Mouse (Mus musculus): Measurements from ENCODE around the gene Fgf9.

Fgf9 gene

DNA sequence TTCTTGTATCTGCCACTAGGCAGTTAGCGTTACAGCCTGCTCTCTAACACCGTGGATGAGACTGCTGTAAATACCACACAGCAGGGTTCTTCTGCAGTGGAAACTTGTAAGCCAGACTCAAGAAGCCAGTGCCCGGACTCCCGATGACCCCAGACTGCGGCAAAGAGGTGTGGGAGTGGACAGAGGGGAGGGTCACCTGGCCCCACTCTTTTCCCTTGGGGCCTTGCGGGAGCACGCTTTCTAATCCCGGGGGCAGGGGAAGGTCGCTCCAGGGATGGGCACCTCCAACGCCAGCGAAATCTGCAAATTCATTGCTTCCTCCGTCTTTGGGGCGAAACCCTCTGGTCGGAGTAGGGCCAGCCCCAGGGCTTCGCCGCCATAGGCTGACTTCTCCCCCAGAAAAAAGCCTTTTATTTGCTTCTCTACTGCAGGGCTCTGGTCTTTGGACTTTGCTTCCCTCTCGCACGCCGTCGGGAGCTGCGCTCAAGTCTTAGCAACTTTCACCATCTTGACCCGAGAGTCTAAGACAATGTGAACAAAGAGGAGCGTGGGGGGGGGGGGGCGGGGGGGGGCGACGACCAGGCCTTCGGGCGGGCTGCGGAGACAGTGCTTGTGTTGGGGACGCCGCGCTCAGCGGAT, at the start of gene Fgf9:
TSS of gene Fgf9 (plus strand) at position 67 of the 639 bp plus-strand sequence.
- POLR2A ChIA-PET: interaction anchor here in 3 of 4 experiments (0.6 to 1.4 kb wide), 5 partner anchors 7 to 88 kb away, joined by 3 to 9 read pairs (median 3); no protein-coding TSS in a partner anchor
- CTCF ChIA-PET: interaction anchor here in 2 of 4 experiments (0.7 kb wide), 2 partner anchors 35 to 1397 kb away, joined by 3 to 7 read pairs; no protein-coding TSS in a partner anchor

DNA sequence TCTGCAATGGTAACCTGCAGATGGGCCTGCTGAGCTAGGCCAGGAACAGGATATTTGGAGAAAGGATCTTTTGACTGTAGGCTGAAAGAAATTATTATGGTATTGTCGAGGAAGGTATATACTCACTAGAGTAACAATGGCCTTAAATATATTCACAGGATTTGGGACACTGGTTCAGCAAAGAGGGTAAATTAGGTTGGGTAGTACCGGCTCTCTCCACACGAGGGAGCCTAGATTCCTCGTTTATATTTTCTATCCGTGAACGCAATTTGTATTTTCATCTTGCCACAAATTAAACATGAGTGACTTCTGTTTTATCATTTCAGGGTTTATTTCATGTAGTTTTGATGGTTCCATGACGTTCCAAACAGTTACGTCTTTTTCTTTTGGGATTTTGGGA, 35.8 kb upstream of the Fgf9 start:
- ChIA-PET POLR2A (no interaction called here), CTCF (no interaction called here)

DNA sequence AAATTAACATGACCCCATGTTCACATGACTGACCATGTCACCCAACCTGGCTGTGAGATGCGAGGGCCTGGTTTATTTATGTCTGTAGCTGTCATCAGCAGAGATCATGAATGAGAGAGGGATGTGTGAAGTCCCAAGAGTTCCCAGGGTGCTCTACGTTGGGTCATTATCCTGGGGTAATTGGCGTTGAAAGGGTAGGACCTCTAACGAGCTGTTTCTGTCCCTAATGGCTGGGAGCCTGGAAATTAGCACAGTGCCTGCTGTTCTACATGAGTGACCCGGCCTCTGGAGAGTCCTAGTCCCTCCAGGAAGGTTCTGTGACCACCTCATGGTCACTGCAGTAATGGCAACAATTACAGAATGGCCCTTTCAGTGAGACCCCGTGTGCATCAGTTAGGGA, 34.2 kb upstream of the Fgf9 start:
- ChIA-PET POLR2A (no interaction called here), CTCF (no interaction called here)

DNA sequence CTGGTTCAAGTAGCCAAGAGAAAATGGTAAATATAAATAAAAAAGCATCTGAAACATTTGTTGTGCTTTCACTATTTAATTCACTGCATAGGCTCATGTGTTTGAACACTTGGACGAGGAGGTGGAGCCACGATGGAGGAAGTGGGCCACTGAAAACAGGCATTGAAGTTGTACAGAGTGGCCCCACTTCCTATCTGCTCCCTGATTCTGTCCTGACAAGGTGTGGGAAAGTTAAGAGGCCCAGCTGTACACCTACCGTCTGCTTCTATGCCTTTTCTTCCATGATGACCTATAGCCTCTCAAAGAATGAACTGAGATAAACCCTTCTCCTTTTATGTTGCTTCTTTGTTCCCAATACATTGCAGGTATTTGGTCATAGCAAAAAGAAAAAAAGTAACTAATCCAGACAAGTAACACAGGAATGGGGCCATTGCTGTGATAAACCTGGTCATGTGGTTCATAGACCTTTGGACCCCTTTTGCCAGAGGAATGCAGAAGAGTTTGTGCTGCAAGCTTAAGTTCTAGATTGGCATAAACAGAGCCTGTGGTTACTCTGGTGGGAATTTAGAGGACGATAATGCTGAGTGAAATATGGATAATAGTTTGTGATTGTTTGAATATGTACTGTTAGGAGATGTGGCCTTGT, 23.6 kb upstream of the Fgf9 start:
- ChIA-PET POLR2A (no interaction called here), CTCF (no interaction called here)

DNA sequence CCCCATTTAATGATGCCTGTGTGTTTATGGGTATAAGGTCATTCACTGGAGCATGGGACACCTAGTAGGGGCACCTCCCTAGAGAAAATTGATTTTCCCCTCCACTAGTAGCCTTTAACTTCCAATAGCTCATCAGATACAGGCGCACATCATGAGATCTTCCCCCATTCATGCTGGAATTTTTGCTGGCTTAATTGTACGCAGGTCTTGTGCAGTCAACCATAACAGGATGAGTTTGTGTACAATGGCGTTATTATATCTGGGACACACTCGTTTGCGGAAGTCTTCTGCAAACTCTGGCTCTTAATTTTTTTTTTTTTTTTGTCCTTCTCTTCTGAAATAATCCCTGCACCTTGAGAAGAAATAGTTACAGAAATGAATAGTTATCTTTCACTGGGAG, 19.7 kb upstream of the Fgf9 start:
- CTCF ChIA-PET: no interaction called here
- POLR2A ChIA-PET: no interaction called here

DNA sequence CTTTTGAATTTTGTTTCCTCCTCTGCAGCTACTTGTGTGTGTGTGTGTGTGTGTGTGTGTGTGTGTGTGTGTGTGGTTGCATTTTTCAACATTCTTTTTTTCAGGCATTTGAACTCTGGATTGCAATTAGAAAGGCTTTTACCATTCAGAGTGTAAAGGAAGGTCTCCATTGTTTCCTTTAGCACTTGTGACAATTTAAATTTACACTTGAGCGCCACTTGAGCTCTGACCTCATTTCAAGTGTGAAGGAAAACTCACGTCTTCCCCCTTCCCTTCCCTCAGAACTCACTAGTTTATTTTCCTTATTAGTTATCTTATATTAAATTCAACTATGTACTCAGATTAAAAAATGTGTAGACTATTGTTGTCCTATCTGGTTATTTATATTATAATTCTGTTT, 2.8 kb upstream of the Fgf9 start:
- ChIA-PET CTCF (no interaction called here), POLR2A (interaction anchor here in 1 of 4 experiments (1.3 kb wide), 1 partner anchor 9 kb away, joined by 3 read pairs; no protein-coding TSS in a partner anchor)

DNA sequence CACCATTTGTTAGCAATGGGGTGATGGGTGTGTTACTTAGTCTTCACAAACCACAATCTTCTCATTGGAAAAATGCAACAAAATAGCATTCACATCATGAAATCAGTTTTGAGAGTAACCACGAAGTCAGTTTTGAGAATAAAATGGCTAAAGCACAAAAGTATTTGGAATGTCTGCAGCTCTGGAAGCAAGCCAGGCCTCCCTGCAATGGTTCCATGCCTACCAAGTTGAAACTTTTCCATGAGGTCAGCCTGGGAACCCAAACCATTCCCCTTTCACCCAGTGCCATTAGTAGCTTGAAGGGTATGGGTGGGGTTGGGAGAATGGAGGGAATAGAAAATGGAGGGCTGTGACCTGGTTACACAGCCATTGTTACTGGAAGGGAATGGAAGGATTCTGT, 1.7 kb upstream of the Fgf9 start:
- ChIA-PET POLR2A (interaction anchor here in 1 of 4 experiments (1.3 kb wide), 1 partner anchor 8 kb away, joined by 3 read pairs; no protein-coding TSS in a partner anchor), CTCF (no interaction called here)

DNA sequence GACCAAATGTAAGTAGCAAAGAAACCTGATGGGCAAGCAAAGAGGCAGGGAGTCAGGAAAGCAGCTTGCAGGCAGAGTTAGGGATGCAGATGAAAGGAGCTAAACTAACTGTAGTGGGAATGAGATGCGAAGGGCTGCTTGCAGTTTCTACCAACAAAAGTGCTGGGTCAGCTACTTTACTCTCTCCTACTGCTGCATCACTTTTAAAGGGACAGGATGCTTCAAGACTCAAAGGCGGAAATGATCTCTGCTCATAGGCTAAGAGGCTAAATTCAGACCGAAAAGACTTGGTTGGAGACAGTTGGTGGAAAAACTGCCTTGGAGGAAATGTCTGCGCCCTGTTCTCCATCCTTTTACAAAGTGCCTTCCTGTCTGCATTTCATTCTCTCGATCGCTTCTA, 420 bp upstream of the Fgf9 start:
- POLR2A ChIA-PET: interaction anchor here in 1 of 4 experiments (0.7 kb wide), 1 partner anchor 1045 kb away, joined by 5 read pairs; no protein-coding TSS in a partner anchor
- CTCF ChIA-PET: interaction anchor here in 2 of 4 experiments (0.7 kb wide), 3 partner anchors 36 to 1398 kb away, joined by 3 to 7 read pairs (median 4); no protein-coding TSS in a partner anchor

DNA sequence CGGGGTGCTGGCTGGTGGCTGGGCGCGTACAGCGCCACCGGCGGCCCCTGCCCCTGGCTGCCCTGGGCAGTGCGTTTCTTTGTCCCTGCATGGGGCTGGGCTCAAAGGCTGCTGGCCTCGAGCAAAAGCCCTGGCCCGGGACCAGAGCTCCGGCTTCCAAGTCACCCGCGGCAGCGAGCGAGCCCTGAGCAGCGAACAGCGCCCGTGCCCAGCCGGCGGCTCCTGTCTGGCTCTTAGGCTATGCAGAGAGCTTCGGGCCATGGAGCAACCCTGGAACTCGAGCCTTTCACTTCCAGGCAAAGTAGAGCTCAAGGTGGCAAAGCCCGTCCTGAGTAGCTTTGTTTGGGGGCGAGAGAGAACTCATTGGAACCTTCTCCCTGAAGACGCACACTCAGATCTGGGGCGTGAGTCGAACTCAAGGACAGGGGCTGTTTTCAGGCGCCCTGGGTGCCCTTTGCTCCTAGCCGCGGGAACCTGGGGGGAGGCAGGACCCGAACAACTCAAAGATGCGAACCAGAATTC, 834 bp downstream of the Fgf9 start:
- ChIA-PET POLR2A (interaction anchor here in 3 of 4 experiments (0.6 to 1.4 kb wide), 5 partner anchors 8 to 89 kb away, joined by 3 to 9 read pairs (median 3); no protein-coding TSS in a partner anchor), CTCF (no interaction called here)

DNA sequence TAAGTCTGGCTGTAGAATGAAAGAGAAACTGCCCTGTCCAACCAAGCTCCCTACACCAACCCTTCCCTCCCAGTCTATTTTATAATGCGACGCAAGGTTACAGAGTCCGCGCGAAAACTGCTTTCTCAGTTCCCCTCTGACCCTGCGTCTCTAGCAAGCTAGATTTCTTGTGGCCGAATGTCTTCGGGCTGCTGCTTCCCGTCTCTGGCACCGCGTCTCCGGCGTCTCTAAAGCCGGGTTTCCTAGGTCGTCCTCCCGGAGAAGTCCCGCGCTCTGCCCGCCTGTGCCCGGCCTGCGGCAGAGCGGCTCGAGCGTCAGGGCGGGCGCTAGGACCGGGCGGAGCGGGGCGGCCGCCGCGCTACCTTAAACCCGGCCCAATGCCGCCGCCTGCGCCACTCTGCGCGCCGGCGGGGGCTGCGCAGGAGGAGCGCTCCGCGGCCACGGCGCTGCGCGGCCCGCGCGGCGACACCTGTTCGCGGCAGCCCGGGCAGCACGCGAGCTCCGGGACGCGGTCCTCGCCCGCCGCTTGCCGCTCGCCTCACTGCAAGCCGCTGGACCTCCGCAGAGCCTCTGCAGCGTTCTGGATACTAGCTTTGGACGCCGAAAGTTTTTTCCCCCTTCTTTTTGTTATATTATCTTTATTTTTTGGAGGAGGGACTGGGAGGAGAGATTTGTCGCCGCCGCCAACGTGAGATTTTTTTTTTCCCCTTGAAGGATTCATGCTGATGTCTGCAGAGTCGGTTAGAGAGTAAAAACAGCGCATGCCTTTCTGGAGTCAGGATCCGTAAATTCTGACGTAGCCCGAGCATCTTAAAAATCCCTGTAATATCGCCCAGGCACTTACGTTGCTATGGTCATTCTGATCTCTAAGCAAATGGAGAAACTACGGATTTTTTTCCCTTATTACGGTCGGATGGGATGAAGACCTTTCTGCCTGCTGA, 1.8 kb downstream of the Fgf9 start:
- CTCF ChIA-PET: interaction anchor here in 2 of 4 experiments (0.7 to 0.8 kb wide), 3 partner anchors 59 to 905 kb away, joined by 4 to 8 read pairs (median 4); no protein-coding TSS in a partner anchor
- POLR2A ChIA-PET: interaction anchor here in 2 of 4 experiments (0.6 to 1.4 kb wide), 3 partner anchors 15 to 106 kb away, joined by 3 to 7 read pairs (median 4); no protein-coding TSS in a partner anchor

DNA sequence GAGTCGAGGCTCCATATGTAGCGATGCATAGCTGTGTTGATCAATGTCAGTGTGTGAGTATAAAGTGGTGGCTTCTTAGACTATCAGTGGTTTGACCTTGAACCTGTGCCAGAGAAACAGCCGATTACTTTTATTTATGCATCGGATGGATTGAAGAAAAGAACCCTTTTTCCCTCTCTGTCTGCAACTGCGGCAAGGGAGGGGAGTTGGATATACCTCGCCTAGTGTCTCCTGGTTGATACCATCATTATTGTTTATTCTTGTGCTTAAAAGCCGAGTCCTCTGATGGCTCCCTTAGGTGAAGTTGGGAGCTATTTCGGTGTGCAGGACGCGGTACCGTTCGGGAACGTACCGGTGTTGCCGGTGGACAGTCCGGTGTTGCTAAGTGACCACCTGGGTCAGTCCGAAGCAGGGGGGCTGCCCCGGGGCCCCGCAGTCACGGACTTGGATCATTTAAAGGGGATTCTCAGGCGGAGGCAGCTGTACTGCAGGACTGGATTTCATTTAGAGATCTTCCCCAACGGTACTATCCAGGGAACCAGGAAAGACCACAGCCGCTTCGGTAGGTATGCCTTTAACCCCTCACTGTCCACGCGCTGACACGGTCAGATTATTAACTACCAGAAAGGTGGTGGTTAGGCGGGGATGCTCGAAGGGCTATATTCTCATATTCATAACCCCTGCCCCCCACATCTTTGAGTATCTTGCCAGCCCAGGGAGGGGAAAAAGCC, 2.6 kb downstream of the Fgf9 start:
- POLR2A ChIA-PET: no interaction called here
- CTCF ChIA-PET: no interaction called here

DNA sequence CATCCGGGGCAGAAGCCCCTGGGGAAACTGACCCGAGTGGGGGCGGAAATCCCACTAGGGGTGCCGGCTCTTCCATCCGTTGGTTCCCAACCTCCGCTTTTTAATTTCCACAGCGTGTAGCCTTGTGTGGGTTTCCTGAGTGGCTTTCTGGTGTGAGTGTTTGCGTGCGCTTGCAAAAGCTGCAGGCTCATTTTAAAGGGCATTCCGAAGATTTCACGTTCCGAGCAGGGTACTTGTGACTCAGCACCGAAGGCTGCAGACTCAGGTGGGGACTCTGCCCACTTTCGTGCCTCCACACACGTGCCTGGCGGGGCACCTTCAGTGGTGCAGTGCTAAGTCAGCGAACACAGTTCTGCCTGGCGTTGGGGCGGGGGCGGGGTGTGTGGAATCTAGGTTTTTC, 3.6 kb downstream of the Fgf9 start:
- ChIA-PET CTCF (no interaction called here), POLR2A (no interaction called here)

DNA sequence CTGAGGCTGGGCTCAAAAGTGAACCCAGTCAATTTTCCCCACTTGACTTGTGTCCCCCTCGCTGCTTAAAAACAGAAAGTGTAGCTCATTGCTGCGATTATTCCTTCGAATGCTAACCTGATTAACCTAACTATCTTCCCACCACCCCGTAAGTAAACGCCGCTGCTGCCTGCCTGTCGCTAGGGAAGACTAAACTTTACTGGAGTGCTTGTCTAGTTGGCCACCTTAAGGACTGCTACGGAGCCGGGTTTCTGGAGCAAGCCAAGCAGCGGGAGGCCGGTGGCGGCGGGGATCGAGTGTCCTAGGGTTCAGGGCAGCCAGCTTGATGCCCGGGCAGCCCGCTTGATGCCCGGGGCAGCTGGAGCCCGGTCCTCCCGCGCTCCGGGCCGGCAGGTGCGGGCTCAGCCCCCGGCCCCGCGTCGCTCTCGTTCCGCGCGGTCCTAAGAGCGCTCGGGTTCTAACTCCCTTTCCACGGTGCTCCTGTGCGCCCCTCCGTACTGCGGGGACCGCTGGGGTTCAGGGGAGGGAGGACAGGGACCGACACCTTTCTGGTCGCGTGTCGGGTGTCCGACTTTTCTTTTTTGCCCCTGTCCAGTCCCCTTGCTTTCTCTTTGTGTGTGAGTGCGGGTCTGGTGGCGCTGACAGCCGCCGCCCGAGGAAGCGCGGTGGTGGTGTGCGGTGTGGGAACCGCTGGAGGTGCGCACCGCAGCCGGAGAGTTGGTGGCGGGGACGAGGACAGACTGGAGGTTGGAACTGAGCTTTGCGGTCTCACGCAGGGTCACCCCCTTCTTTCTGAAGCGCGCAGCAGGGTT, 4.5 kb downstream of the Fgf9 start:
- ChIA-PET POLR2A (interaction anchor here in 1 of 4 experiments (0.7 kb wide), 1 partner anchor 13 kb away, joined by 4 read pairs; no protein-coding TSS in a partner anchor), CTCF (no interaction called here)

DNA sequence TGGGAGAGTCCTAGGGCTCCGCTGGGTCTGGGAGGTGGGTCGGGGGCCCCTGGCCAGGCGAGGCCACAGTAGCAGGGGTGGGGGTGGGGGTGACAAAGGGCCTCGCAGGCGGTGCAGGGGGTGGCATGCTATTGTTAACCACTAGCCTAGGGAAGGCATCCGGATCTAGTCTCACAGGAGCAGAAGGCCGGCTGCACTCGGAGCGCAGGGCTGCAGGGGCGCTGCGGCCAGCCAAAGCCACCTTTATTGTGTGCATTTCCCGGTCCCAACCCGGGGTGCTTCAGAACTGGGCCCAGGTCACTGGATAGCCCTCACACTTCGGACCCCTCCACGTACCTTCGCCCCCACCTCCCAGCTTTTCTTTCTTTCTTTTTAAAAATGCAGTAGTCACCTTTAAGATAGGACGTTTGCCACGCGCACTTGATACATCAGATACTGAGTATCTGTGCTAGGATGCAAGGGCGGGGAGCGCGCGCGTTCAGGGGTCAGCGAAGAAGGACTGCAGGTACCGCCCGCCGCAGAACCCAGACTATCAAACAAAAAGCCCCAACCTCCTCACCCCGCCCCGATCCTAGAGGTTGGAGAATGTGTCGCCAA, 5.2 kb downstream of the Fgf9 start:
- POLR2A ChIA-PET: interaction anchor here in 1 of 4 experiments (0.7 kb wide), 2 partner anchors 13 to 1003 kb away, joined by 3 to 4 read pairs; no protein-coding TSS in a partner anchor

DNA sequence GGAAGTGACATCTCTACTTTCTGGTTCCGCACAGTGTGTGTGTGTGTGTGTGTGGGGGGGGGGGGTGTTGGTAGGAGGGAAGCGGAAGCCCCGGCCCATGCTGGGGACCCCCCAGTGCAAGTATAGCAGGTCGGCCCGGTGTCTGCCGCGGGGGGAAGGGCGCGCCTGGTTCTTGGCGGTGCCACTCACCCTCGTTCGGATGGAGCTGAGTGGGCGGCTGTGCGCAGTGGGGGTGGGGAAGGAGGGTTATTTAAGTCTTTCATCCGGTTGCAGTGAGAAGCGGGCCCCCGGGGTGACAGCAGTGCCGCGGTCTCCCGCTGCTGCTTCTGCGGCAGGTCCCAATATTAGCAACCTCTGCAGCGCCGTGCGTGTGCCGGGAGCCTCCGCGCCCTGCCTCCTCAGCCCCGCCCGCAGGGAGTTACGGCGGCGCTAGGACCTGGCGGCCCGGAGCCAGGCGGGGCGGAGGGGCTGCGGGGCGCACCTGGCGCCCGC, 5.7 kb downstream of the Fgf9 start:
- POLR2A ChIA-PET: interaction anchor here in 2 of 4 experiments (0.7 to 1.6 kb wide), 3 partner anchors 9 to 1003 kb away, joined by 3 to 4 read pairs (median 3); no protein-coding TSS in a partner anchor
- CTCF ChIA-PET: interaction anchor here in 3 of 4 experiments (0.5 to 1.2 kb wide), 3 partner anchors 11 to 568 kb away, joined by 3 to 9 read pairs (median 3); no protein-coding TSS in a partner anchor

More for the DNA sequence above, 5.2 kb downstream of the Fgf9 start:
- CTCF ChIA-PET: interaction anchor here in 1 of 4 experiments (0.7 kb wide), 1 partner anchor 569 kb away, joined by 3 read pairs; no protein-coding TSS in a partner anchor

DNA sequence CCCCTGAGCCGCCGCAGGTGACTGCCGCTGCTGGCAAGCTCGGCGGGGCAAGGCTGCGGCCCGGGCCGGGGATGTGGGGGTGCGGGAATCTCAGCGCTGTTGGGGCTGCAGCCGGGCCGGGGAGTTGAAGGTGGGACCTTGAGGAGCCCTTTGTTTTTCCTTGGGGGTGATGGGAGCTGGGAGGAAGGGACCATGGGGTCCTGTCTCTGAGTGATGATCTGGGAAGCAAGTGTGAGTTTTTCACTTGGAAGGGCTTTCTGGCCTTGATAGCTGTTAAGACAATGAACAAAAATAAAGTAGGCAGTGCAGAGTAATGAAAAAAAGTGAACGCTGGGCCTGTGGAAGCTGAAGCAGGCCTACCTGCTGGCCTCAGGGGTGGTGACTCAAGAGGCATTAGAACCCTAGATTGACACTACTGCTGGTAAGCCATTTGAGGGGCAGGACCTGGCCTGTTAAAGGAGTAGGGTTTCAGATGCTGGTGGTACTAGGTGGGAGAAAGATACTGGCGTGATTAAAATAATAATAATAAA, 6.4 kb downstream of the Fgf9 start:
- POLR2A ChIA-PET: interaction anchor here in 2 of 4 experiments (0.6 to 1.6 kb wide), 3 partner anchors 9 to 1696 kb away, joined by 3 to 4 read pairs (median 3); no protein-coding TSS in a partner anchor
- CTCF ChIA-PET: interaction anchor here in 3 of 4 experiments (0.5 to 1.2 kb wide), 4 partner anchors 10 to 538 kb away, joined by 3 to 9 read pairs (median 4); no protein-coding TSS in a partner anchor
